Mouse (Mus musculus) bone marrow, adult 2 months (tissue): ENCODE data around the gene Bloc1s6. TPM values are rescaled to one million over a fixed set of nuclear protein-coding genes. Genes with fewer than 3 reads are reported as not detected.
A peak's percentile ranks its signal among the peaks of the same experiment; 100 is the strongest.

Experiments used
- H3K27ac ChIP-seq: fragments of 200-500 bp; 2 replicates; pipeline ENCODE4 v1.5.1; 2012; ENCODE audit warnings: low read depth, mild to moderate bottlenecking, control low read depth, inconsistent platforms, low read length; ENCODE audit not compliant: control insufficient read depth, poor library complexity, insufficient read depth
- H3K4me1 ChIP-seq: fragments of 200-500 bp; 2 replicates; pipeline ENCODE4 v1.6.1; 2011; ENCODE audit warnings: low read length; ENCODE audit not compliant: control insufficient read depth, insufficient read depth
- H3K4me3 ChIP-seq: fragments of 200-500 bp; replicated peaks from 2 replicates; pipeline ENCODE3; 2011; ENCODE audit warnings: mild to moderate bottlenecking, low read depth, low read length, control low read depth; ENCODE audit not compliant: control insufficient read depth
- CTCF ChIP-seq: fragments of 200-500 bp; IDR thresholded peaks from 2 replicates; pipeline ENCODE4 v1.5.1; 2011; ENCODE audit warnings: low read length, control low read depth; ENCODE audit not compliant: control insufficient read depth, insufficient read depth
- POLR2A ChIP-seq: fragments of 200-500 bp; IDR thresholded peaks from 2 replicates; pipeline ENCODE4 v1.6.1; 2011; ENCODE audit warnings: low read depth, mild to moderate bottlenecking, control low read depth, low read length, borderline replicate concordance; ENCODE audit not compliant: control insufficient read depth
- WGBS: fragments of 180-500 bp; shearing (Covaris S2); methylation state at CpG from one replicate; pipeline ENCODE4 v1.1.7; 2018; 5-methylcytosine and 5-hydroxymethylcytosine counted together
- polyA plus RNA-seq: library from polyadenylated mRNA; stranded (reverse); fragments of >200 nt; gene quantifications from 2 replicates; pipeline ENCODE4 v1.2.4, GENCODE M21; 2011; ENCODE audit warnings: low replicate concordance; ENCODE audit not compliant: missing spikeins, insufficient read depth, insufficient read length

Bloc1s6 gene
- 9.5 and 11.4 TPM in 2 replicates for polyA plus RNA-seq

GRCm38 (mm10) chr2:122737894-122738830 is at the start of gene Bloc1s6:
Gene Bloc1s6, plus strand, starts transcription at chr2:122738503.
- peak; percentile 71; the same call in 1 of the 2 replicates for TF ChIP-seq POLR2A
- no peak for TF ChIP-seq CTCF
- under 1% methylated on average over 47 of the region's 59 CpGs for WGBS
- no peaks in the 10 kb centered on the region for H3K4me1 ChIP-seq
- H3K27ac ChIP-seq, result peak within 1 kb of the TSS; percentile 92
- H3K4me3 ChIP-seq, result peak within 1 kb of the TSS; percentile 98

- no peak overlapping the region for H3K4me3 ChIP-seq
- H3K27ac ChIP-seq, result no peak overlapping the region
- H3K4me1 ChIP-seq, result no peaks in the 10 kb centered on the region; the same call in 1 of the 2 replicates
- 76% methylated on average over 2 of the region's 2 CpGs for WGBS
- no peak for TF ChIP-seq POLR2A
- TF ChIP-seq CTCF, result no peak
These were observed 40.8 kb upstream of the Bloc1s6 start for GRCm38 (mm10) chr2:122697526-122697925.

- no peak for TF ChIP-seq POLR2A
- no peak for TF ChIP-seq CTCF
- WGBS, result 77% methylated on average over 8 of the region's 8 CpGs
- Histone ChIP-seq H3K27ac (no peak overlapping the region), H3K4me3 (no peak overlapping the region), H3K4me1 (no peaks in the 10 kb centered on the region; the same call in 1 of the 2 replicates)
These were observed 37.3 kb upstream of the Bloc1s6 start for GRCm38 (mm10) chr2:122701012-122701411.

- TF ChIP-seq POLR2A, result no peak
- no peak for TF ChIP-seq CTCF
- Histone ChIP-seq H3K4me3 (peak overlapping the region; percentile 75), H3K4me1 (no peaks in the 10 kb centered on the region; the same call in none of the 2 replicates), H3K27ac (peak overlapping the region; percentile 50; the same call in 1 of the 2 replicates)
- 1% methylated on average over 15 of the region's 15 CpGs for WGBS
These were observed 36.5 kb upstream of the Bloc1s6 start for GRCm38 (mm10) chr2:122701871-122702180.

GRCm38 (mm10) chr2:122702181-122703036 is 35.9 kb upstream of the Bloc1s6 start, which contains the start of gene Slc30a4:
Gene Slc30a4, minus strand, starts transcription at chr2:122702663.
- no peak for TF ChIP-seq CTCF
- TF ChIP-seq POLR2A, result no peak
- whole genome bisulfite sequencing, result 1% methylated on average over 111 of the region's 111 CpGs
- peak within 1 kb of the TSS; percentile 50; the same call in 1 of the 2 replicates for H3K27ac ChIP-seq
- H3K4me3 ChIP-seq, result peak within 1 kb of the TSS; percentile 75
- no peaks in the 10 kb centered on the region; the same call in none of the 2 replicates for H3K4me1 ChIP-seq

GRCm38 (mm10) chr2:122704572-122704971 is 33.7 kb upstream of the Bloc1s6 start:
- Histone ChIP-seq H3K4me3 (no peak overlapping the region), H3K4me1 (no peaks in the 10 kb centered on the region; the same call in none of the 2 replicates), H3K27ac (no peak overlapping the region)
- WGBS, result 76% methylated on average over 2 of the region's 2 CpGs
- TF ChIP-seq CTCF (no peak), POLR2A (no peak)

- H3K4me1 ChIP-seq, result no peaks in the 10 kb centered on the region; the same call in 1 of the 2 replicates
- H3K27ac ChIP-seq, result no peak overlapping the region
- no peak overlapping the region for H3K4me3 ChIP-seq
- WGBS, result 69% methylated on average over 3 of the region's 3 CpGs
- TF ChIP-seq POLR2A (no peak), CTCF (no peak)
These were observed 30.2 kb upstream of the Bloc1s6 start for GRCm38 (mm10) chr2:122708080-122708479.

- 65% methylated on average over 1 of the region's 1 CpGs for WGBS
- no peaks in the 10 kb centered on the region; the same call in 1 of the 2 replicates for H3K4me1 ChIP-seq
- no peak for TF ChIP-seq POLR2A
- TF ChIP-seq CTCF, result no peak
- H3K27ac ChIP-seq, result no peak overlapping the region
- H3K4me3 ChIP-seq, result no peak overlapping the region
These were observed 29.1 kb upstream of the Bloc1s6 start for GRCm38 (mm10) chr2:122709156-122709555.

- TF ChIP-seq CTCF (no peak), POLR2A (no peak)
- Histone ChIP-seq H3K4me3 (no peak overlapping the region), H3K4me1 (no peaks in the 10 kb centered on the region; the same call in 1 of the 2 replicates), H3K27ac (no peak overlapping the region)
- 7% methylated on average over 3 of the region's 3 CpGs for WGBS
These were observed 26.4 kb upstream of the Bloc1s6 start for GRCm38 (mm10) chr2:122711911-122712310.
